Mouse (Mus musculus): ENCODE measurements at regions not wholly inside any gene's neighbourhood (a gene's known extent, or its start where the extent isn't known, plus 50 kb on each side); places are given as distances from the start of the nearest gene placed in this dataset.

GRCm38 (mm10) chr8:28341236-28341635 lies 893.8 kb downstream of the Poteg start:
- no peaks in the 10 kb centered on the region for H3K9me3 ChIP-seq (ENCODE audit: control insufficient read depth, low read length)
- TF ChIP-seq CTCF (IDR thresholded peaks at IDR 0.05; ENCODE audit: low read depth) (no peak), EP300 (optimal IDR thresholded peaks at IDR 0.05) (no peak)
- no peaks in the 10 kb centered on the region for H3K4me1 ChIP-seq (replicated peaks; ENCODE audit: control insufficient read depth, insufficient read depth)
- 87% methylated on average over 11 of the region's 11 CpGs for whole genome bisulfite sequencing
- ATAC-seq (ENCODE audit: low FRiP score, low TSS enrichment), result no peak
- H3K27ac ChIP-seq (replicated peaks), result no peak overlapping the region
- no peaks in the 10 kb centered on the region for H3K36me3 ChIP-seq (ENCODE audit: control insufficient read depth, insufficient read depth, low read length)
- no peak overlapping the region for H3K4me3 ChIP-seq (ENCODE audit: low read depth, low read length)
- no peaks in the 10 kb centered on the region for H3K27me3 ChIP-seq (ENCODE audit: control insufficient read depth, insufficient read depth, low read length)
- H3K9ac ChIP-seq (ENCODE audit: low read length), result no peak overlapping the region
- DNase-seq (ENCODE audit: low spot score), result no peak
- no peak overlapping the region for H3K4me2 ChIP-seq (replicated peaks; ENCODE audit: low read depth)

DNA sequence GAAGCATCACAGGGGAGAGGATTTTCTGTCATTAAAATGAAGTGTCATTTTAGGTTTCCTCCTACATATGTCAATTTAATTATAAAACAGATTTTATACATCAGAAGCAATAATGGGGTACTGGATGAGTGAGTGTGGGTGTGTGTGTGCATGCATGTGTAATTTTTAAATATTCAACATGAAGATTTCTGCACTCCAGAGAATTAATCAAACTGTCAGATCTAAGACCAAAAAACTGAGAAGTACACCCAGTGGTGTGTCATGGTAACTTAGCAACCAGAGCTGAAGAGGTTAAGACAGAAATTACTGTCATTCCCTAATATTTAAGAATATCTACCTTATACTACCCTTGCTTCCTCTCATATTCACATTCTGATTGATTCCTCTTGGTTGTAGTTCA lies 919.0 kb downstream of the Poteg start:
- Histone ChIP-seq H3K27me3 (ENCODE audit: control insufficient read depth, insufficient read depth, low read length) (no peaks in the 10 kb centered on the region), H3K4me3 (ENCODE audit: low read depth, low read length) (no peak overlapping the region), H3K9me3 (ENCODE audit: control insufficient read depth, low read length) (no peaks in the 10 kb centered on the region), H3K27ac (replicated peaks) (no peak overlapping the region), H3K36me3 (ENCODE audit: control insufficient read depth, insufficient read depth, low read length) (no peaks in the 10 kb centered on the region), H3K4me2 (replicated peaks; ENCODE audit: low read depth) (no peak overlapping the region), H3K9ac (ENCODE audit: low read length) (no peak overlapping the region), H3K4me1 (replicated peaks; ENCODE audit: control insufficient read depth, insufficient read depth) (no peaks in the 10 kb centered on the region)
- no peak for DNase-seq (ENCODE audit: low spot score)
- TF ChIP-seq EP300 (optimal IDR thresholded peaks at IDR 0.05), result no peak
- TF ChIP-seq CTCF (IDR thresholded peaks at IDR 0.05; ENCODE audit: low read depth), result no peak
- ATAC-seq (ENCODE audit: low FRiP score, low TSS enrichment), result no peak

GRCm38 (mm10) chr8:28367361-28367760 lies 919.9 kb downstream of the Poteg start:
- Histone ChIP-seq H3K4me3 (ENCODE audit: low read depth, low read length) (no peak overlapping the region), H3K4me2 (replicated peaks; ENCODE audit: low read depth) (no peak overlapping the region), H3K9me3 (ENCODE audit: control insufficient read depth, low read length) (no peaks in the 10 kb centered on the region), H3K27ac (replicated peaks) (no peak overlapping the region), H3K4me1 (replicated peaks; ENCODE audit: control insufficient read depth, insufficient read depth) (no peaks in the 10 kb centered on the region), H3K9ac (ENCODE audit: low read length) (no peak overlapping the region), H3K36me3 (ENCODE audit: control insufficient read depth, insufficient read depth, low read length) (no peaks in the 10 kb centered on the region), H3K27me3 (ENCODE audit: control insufficient read depth, insufficient read depth, low read length) (no peaks in the 10 kb centered on the region)
- ATAC-seq (ENCODE audit: low FRiP score, low TSS enrichment), result no peak
- no peak for DNase-seq (ENCODE audit: low spot score)
- TF ChIP-seq CTCF (IDR thresholded peaks at IDR 0.05; ENCODE audit: low read depth), result no peak
- no peak for TF ChIP-seq EP300 (optimal IDR thresholded peaks at IDR 0.05)
- WGBS, result 71% methylated on average over 3 of the region's 3 CpGs

- Histone ChIP-seq H3K4me2 (replicated peaks; ENCODE audit: low read depth) (no peak overlapping the region), H3K36me3 (ENCODE audit: control insufficient read depth, insufficient read depth, low read length) (no peaks in the 10 kb centered on the region), H3K9me3 (ENCODE audit: control insufficient read depth, low read length) (no peaks in the 10 kb centered on the region), H3K4me3 (ENCODE audit: low read depth, low read length) (no peak overlapping the region), H3K27ac (replicated peaks) (no peak overlapping the region), H3K4me1 (replicated peaks; ENCODE audit: control insufficient read depth, insufficient read depth) (no peaks in the 10 kb centered on the region), H3K27me3 (ENCODE audit: control insufficient read depth, insufficient read depth, low read length) (no peaks in the 10 kb centered on the region), H3K9ac (ENCODE audit: low read length) (no peak overlapping the region)
- ATAC-seq (ENCODE audit: low FRiP score, low TSS enrichment) (no peak), DNase-seq (ENCODE audit: low spot score) (no peak)
- no peak for TF ChIP-seq CTCF (IDR thresholded peaks at IDR 0.05; ENCODE audit: low read depth)
- TF ChIP-seq EP300 (optimal IDR thresholded peaks at IDR 0.05), result no peak
- 54% methylated on average over 1 of the region's 1 CpGs for WGBS
Measured at GRCm38 (mm10) chr8:28371752-28372151, 924.3 kb downstream of the Poteg start.

DNA sequence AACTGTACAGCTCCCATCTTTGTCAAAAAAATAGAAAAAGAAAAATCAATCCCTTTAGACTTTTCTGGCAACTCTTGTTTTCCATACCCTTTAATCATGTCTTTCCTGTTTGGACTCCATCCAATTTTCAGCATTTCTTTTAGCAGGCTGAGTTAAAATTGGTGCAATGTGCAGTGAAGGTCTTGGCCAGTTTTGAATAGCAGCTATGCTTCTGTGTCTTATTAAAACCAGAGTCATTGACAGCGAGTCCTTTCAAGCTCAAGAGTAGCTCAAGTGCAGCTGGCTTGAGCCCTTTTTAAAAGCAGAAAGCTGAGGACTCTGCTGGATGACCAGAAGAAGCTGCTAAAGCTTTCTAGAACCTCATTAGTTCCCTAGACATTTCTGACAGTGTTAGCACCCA lies 952.7 kb downstream of the Poteg start:
- DNase-seq (ENCODE audit: low spot score), result no peak
- no peak overlapping the region for H3K4me2 ChIP-seq (replicated peaks; ENCODE audit: low read depth)
- TF ChIP-seq EP300 (optimal IDR thresholded peaks at IDR 0.05) (no peak), CTCF (IDR thresholded peaks at IDR 0.05; ENCODE audit: low read depth) (no peak)

DNA sequence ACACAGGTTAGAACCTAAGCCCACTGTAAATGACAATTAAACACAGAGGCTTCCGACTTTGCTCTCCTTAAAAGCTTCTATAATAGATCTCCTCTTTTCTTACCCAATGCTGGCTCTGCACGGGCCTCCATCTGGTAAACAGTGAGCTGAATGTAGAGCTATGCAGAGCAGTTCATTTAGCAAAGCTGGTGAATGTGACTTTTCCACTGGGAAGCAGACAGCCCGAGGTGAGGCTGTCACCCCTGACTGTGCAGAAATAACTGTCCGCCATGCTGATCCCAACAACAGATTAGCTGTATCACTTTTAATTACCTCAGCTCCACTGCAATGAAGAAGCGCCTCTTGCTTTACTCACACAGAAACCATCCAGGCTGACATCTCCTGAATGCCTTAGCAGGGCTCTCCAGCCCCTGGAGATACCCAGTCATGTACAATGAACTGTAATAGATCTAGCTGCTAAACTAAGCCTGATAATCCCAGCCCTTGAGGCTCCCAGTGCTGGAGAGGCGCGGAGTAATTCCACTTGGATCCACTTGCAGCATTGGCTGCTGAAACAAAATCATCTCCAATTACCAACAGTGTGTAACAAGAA lies 980.2 kb downstream of the Poteg start:
- no peak for ATAC-seq (ENCODE audit: low FRiP score, low TSS enrichment)
- DNase-seq (ENCODE audit: low spot score), result no peak
- 60% methylated on average over 7 of the region's 7 CpGs for WGBS
- H3K27me3 ChIP-seq (ENCODE audit: control insufficient read depth, insufficient read depth, low read length), result no peaks in the 10 kb centered on the region
- no peaks in the 10 kb centered on the region for H3K9me3 ChIP-seq (ENCODE audit: control insufficient read depth, low read length)
- no peak overlapping the region for H3K4me3 ChIP-seq (ENCODE audit: low read depth, low read length)
- TF ChIP-seq CTCF (IDR thresholded peaks at IDR 0.05; ENCODE audit: low read depth), result no peak
- no peak for TF ChIP-seq EP300 (optimal IDR thresholded peaks at IDR 0.05)
- H3K27ac ChIP-seq (replicated peaks), result no peak overlapping the region
- H3K9ac ChIP-seq (ENCODE audit: low read length), result no peak overlapping the region
- no peaks in the 10 kb centered on the region for H3K4me1 ChIP-seq (replicated peaks; ENCODE audit: control insufficient read depth, insufficient read depth)
- H3K4me2 ChIP-seq (replicated peaks; ENCODE audit: low read depth), result no peak overlapping the region
- H3K36me3 ChIP-seq (ENCODE audit: control insufficient read depth, insufficient read depth, low read length), result no peaks in the 10 kb centered on the region

More for the DNA sequence above, 952.7 kb downstream of the Poteg start:
- WGBS, result 55% methylated on average over 1 of the region's 1 CpGs
- Histone ChIP-seq H3K27ac (replicated peaks) (no peak overlapping the region), H3K36me3 (ENCODE audit: control insufficient read depth, insufficient read depth, low read length) (no peaks in the 10 kb centered on the region), H3K27me3 (ENCODE audit: control insufficient read depth, insufficient read depth, low read length) (no peaks in the 10 kb centered on the region), H3K9me3 (ENCODE audit: control insufficient read depth, low read length) (no peaks in the 10 kb centered on the region), H3K4me3 (ENCODE audit: low read depth, low read length) (no peak overlapping the region), H3K9ac (ENCODE audit: low read length) (no peak overlapping the region), H3K4me1 (replicated peaks; ENCODE audit: control insufficient read depth, insufficient read depth) (no peaks in the 10 kb centered on the region)
- ATAC-seq (ENCODE audit: low FRiP score, low TSS enrichment), result no peak

All from stomach, postnatal 0 days (tissue).